Mouse (Mus musculus) erythroblast, embryonic 14.5 days (primary cell): Measurements from ENCODE around the gene E130308A19Rik. TPM values are rescaled to one million over a fixed set of nuclear protein-coding genes. Genes with fewer than 3 reads are reported as not detected.

ENCODE experiments used
- H3K27me3 ChIP-seq: 2 replicates; pipeline ENCODE4 v1.6.1; 2012; ENCODE audit warnings: inconsistent platforms; ENCODE audit not compliant: control insufficient read depth
- H3K36me3 ChIP-seq: 2 replicates; pipeline ENCODE4 v1.6.1; 2012; ENCODE audit warnings: mild to moderate bottlenecking, inconsistent platforms; ENCODE audit not compliant: control insufficient read depth
- H3K4me1 ChIP-seq: 2 replicates; pipeline ENCODE4 v1.6.1; 2012; ENCODE audit warnings: inconsistent platforms; ENCODE audit not compliant: control insufficient read depth
- H3K4me3 ChIP-seq: replicated peaks from 2 replicates; pipeline ENCODE3; 2012; ENCODE audit warnings: moderate library complexity, mild to moderate bottlenecking, inconsistent platforms
- H3K9me3 ChIP-seq: 2 replicates; pipeline ENCODE4 v1.6.1; 2012; ENCODE audit warnings: low read length, inconsistent platforms, mixed read lengths; ENCODE audit not compliant: control insufficient read depth
- GATA1 ChIP-seq: IDR thresholded peaks from 2 replicates; pipeline ENCODE4 v1.6.1; 2012; ENCODE audit warnings: low read length, inconsistent platforms, mixed read lengths
- TAL1 ChIP-seq: IDR thresholded peaks from 3 replicates; pipeline ENCODE4 v1.6.1; 2012; ENCODE audit warnings: low read length, inconsistent platforms, mixed read lengths
- polyA plus RNA-seq: library from polyadenylated mRNA; stranded (reverse); fragments of >175 nt; gene quantifications from 2 replicates; pipeline ENCODE4 v1.2.3, GENCODE M21; 2012

Gene E130308A19Rik
- polyA plus RNA-seq: 0.17 TPM in 2 replicates

GRCm38 (mm10) chr4:59625998-59626910 lies at the start of gene E130308A19Rik:
Gene E130308A19Rik, plus strand, starts transcription at chr4:59626211.
- peak within 1 kb of the TSS; percentile 96 for H3K4me3 ChIP-seq
- TF ChIP-seq GATA1 (no peak), TAL1 (no peak)
- peaks cover 47% of the 10 kb centered on the region for H3K4me1 ChIP-seq
- H3K36me3 ChIP-seq: peaks cover 3% of the 10 kb centered on the region; the same call in 1 of the 2 replicates
- no peaks in the 10 kb centered on the region for H3K9me3 ChIP-seq
- H3K27me3 ChIP-seq: no peaks in the 10 kb centered on the region

GRCm38 (mm10) chr4:59580495-59581281 lies 45.3 kb upstream of the E130308A19Rik start:
- Histone ChIP-seq H3K27me3 (no peaks in the 10 kb centered on the region), H3K4me1 (peaks cover 30% of the 10 kb centered on the region), H3K9me3 (no peaks in the 10 kb centered on the region), H3K36me3 (no peaks in the 10 kb centered on the region), H3K4me3 (peak overlapping the region; percentile 94)
- TF ChIP-seq GATA1: no peak
- no peak for TF ChIP-seq TAL1

GRCm38 (mm10) chr4:59581314-59582185 lies 44.5 kb upstream of the E130308A19Rik start, which contains the start of gene Hsdl2:
Gene Hsdl2, plus strand, starts transcription at chr4:59581563.
- Histone ChIP-seq H3K4me1 (peaks cover 30% of the 10 kb centered on the region), H3K36me3 (no peaks in the 10 kb centered on the region), H3K4me3 (peak within 1 kb of the TSS; percentile 94), H3K27me3 (no peaks in the 10 kb centered on the region), H3K9me3 (no peaks in the 10 kb centered on the region)
- no peak for TF ChIP-seq TAL1
- no peak for TF ChIP-seq GATA1

- Histone ChIP-seq H3K27me3 (no peaks in the 10 kb centered on the region), H3K4me3 (peak overlapping the region; percentile 94), H3K36me3 (no peaks in the 10 kb centered on the region; the same call in 1 of the 2 replicates), H3K4me1 (peaks cover 30% of the 10 kb centered on the region), H3K9me3 (no peaks in the 10 kb centered on the region)
- TF ChIP-seq GATA1: no peak
- no peak for TF ChIP-seq TAL1
Measured at GRCm38 (mm10) chr4:59582186-59582585, 43.8 kb upstream of the E130308A19Rik start.

GRCm38 (mm10) chr4:59585097-59585496 lies 40.9 kb upstream of the E130308A19Rik start:
- Histone ChIP-seq H3K4me3 (no peak overlapping the region), H3K4me1 (peaks cover 22% of the 10 kb centered on the region), H3K36me3 (no peaks in the 10 kb centered on the region; the same call in 1 of the 2 replicates), H3K27me3 (no peaks in the 10 kb centered on the region), H3K9me3 (no peaks in the 10 kb centered on the region)
- TF ChIP-seq GATA1 (no peak), TAL1 (no peak)

GRCm38 (mm10) chr4:59587215-59587871 lies 38.7 kb upstream of the E130308A19Rik start:
- Histone ChIP-seq H3K36me3 (peaks cover 3% of the 10 kb centered on the region; the same call in 1 of the 2 replicates), H3K9me3 (no peaks in the 10 kb centered on the region), H3K27me3 (no peaks in the 10 kb centered on the region), H3K4me3 (no peak overlapping the region), H3K4me1 (peaks cover 8% of the 10 kb centered on the region)
- TF ChIP-seq TAL1 (no peak), GATA1 (no peak)

GRCm38 (mm10) chr4:59587872-59588226 lies 38.2 kb upstream of the E130308A19Rik start:
- no peaks in the 10 kb centered on the region for H3K27me3 ChIP-seq

GRCm38 (mm10) chr4:59594614-59595013 lies 31.4 kb upstream of the E130308A19Rik start:
- peaks cover 3% of the 10 kb centered on the region for H3K4me1 ChIP-seq
- peaks cover 32% of the 10 kb centered on the region for H3K36me3 ChIP-seq
- H3K4me3 ChIP-seq: no peak overlapping the region
- no peaks in the 10 kb centered on the region for H3K9me3 ChIP-seq
- H3K27me3 ChIP-seq: no peaks in the 10 kb centered on the region
- TF ChIP-seq TAL1 (no peak), GATA1 (no peak)

More at GRCm38 (mm10) chr4:59587872-59588226, 38.2 kb upstream of the E130308A19Rik start:
- Histone ChIP-seq H3K36me3 (peaks cover 3% of the 10 kb centered on the region; the same call in 1 of the 2 replicates), H3K4me1 (peaks cover 4% of the 10 kb centered on the region), H3K4me3 (no peak overlapping the region), H3K9me3 (no peaks in the 10 kb centered on the region)
- TF ChIP-seq GATA1 (no peak), TAL1 (no peak)
